7 mouse cellular contexts compared by ENCODE assay signal in the genomic region with DNA sequence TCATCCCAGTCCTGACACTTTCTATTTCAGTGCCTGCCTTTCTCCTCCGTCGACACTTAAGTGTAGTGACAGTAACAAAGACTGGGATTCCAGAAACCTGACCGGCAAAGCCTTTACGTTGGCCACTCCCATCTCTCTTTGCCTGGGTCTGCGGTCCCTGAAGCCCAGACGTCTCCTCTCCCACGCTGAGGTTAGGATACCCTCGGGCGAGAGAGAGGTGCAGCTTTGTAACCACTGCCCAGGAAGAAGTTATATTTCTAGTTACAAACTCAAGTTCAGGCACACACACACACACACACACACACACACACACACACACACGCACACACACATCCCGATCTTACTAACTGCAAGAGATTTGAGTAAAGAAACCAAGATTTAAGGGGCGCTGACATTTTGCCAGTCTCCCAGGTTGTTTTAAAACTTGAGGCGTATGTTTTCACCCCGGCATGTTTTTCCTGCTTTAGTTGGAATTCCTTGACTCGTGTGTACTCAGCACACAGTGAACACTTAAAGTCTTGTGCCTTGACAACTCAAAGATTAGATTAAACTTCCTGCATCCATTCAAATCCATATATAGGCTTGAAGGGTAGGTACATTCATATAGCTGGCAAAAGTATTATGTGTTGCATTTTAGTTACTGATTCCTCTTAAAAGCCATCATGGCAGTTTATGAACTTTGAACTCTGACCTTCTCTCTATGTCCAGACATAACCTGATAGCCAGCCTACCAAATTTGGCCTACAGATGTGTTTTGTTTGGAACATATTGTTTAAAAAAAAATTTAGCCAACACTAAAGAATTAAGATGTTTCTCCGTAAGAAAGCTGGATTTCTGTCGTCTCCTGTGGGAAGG. TPM values are rescaled to one million over a fixed set of nuclear protein-coding genes. Genes with fewer than 3 reads are reported as not detected.
DNase-seq lines count a peak whose midpoint lies in the region; ATAC-seq lines count a peak whose summit lies in the region.

No protein-coding gene starts in this region.

- peak overlapping the region; percentile 79 for H3K9ac ChIP-seq in neural tube, embryonic 11.5 days (ENCODE audit: low read length)
- peak overlapping the region; percentile 81 for H3K9ac ChIP-seq in neural tube, embryonic 13.5 days

- 26% methylated on average over 17 of the region's 17 CpGs for WGBS in neural tube, embryonic 11.5 days
- WGBS in limb, embryonic 10.5 days, result 25% methylated on average over 17 of the region's 17 CpGs
- 32% methylated on average over 17 of the region's 17 CpGs for WGBS in neural tube, embryonic 13.5 days

- peaks cover 4% of the 10 kb centered on the region; the same call in 1 of the 2 replicates for H3K4me1 ChIP-seq in neural tube, embryonic 11.5 days (ENCODE audit: control insufficient read depth, insufficient read depth, low read length)
- peaks cover 25% of the 10 kb centered on the region; the same call in 1 of the 2 replicates for H3K4me1 ChIP-seq in limb, embryonic 10.5 days
- peaks cover 30% of the 10 kb centered on the region for H3K4me1 ChIP-seq in neural tube, embryonic 13.5 days (replicated peaks)

- no peaks in the 10 kb centered on the region for H3K36me3 ChIP-seq in neural tube, embryonic 11.5 days (ENCODE audit: control insufficient read depth, insufficient read depth, low read length)
- no peaks in the 10 kb centered on the region for H3K36me3 ChIP-seq in limb, embryonic 10.5 days
- no peaks in the 10 kb centered on the region for H3K36me3 ChIP-seq in neural tube, embryonic 13.5 days

- H3K4me2 ChIP-seq in neural tube, embryonic 11.5 days (ENCODE audit: low read depth), result peak overlapping the region; percentile 77
- peak overlapping the region; percentile 92 for H3K4me2 ChIP-seq in neural tube, embryonic 13.5 days

- H3K4me3 ChIP-seq in neural tube, embryonic 11.5 days (ENCODE audit: low read depth, low read length), result peak overlapping the region; percentile 60
- H3K4me3 ChIP-seq in limb, embryonic 10.5 days, result peak overlapping the region; percentile 78
- H3K4me3 ChIP-seq in neural tube, embryonic 13.5 days, result peak overlapping the region; percentile 67

- peak; percentile 52 for ATAC-seq in neural tube, embryonic 11.5 days (ENCODE audit: insufficient read depth, low FRiP score, low TSS enrichment)
- ATAC-seq in erythroblast, adult 5-6 weeks (replicated peaks; ENCODE audit: low FRiP score, poor library complexity, severe bottlenecking), result peak; percentile 47; the same call in 1 of the 2 replicates
- peak; percentile 66 for ATAC-seq in neural tube, embryonic 13.5 days (ENCODE audit: low read depth)

- no peak for DNase-seq in neural tube, embryonic 11.5 days (ENCODE audit: low spot score)
- DNase-seq in neural tube, embryonic 10.5 days (ENCODE audit: extremely low spot score, low spot score), result no peak
- DNase-seq in limb, embryonic 10.5 days (ENCODE audit: low spot score), result no peak
- DNase-seq in urinary bladder, postnatal 4 days (ENCODE audit: low spot score in 2 of 2), result no peak
- DNase-seq in layer of hippocampus, postnatal 25 days (ENCODE audit: extremely low spot score in 1 of 2, low spot score in 1 of 2), result no peak

- H3K27ac ChIP-seq in neural tube, embryonic 11.5 days (ENCODE audit: low read depth, low read length), result peak overlapping the region; percentile 72
- peak overlapping the region; percentile 93 for H3K27ac ChIP-seq in limb, embryonic 10.5 days
- H3K27ac ChIP-seq in neural tube, embryonic 13.5 days (replicated peaks), result peak overlapping the region; percentile 78

- no peaks in the 10 kb centered on the region for H3K27me3 ChIP-seq in neural tube, embryonic 11.5 days (ENCODE audit: control insufficient read depth, insufficient read depth, low read length)
- no peaks in the 10 kb centered on the region for H3K27me3 ChIP-seq in limb, embryonic 10.5 days (ENCODE audit: low read depth, poor library complexity, severe bottlenecking)
- H3K27me3 ChIP-seq in neural tube, embryonic 13.5 days, result no peaks in the 10 kb centered on the region

- no peaks in the 10 kb centered on the region for H3K9me3 ChIP-seq in neural tube, embryonic 11.5 days (ENCODE audit: control insufficient read depth, low read length)
- H3K9me3 ChIP-seq in limb, embryonic 10.5 days (replicated peaks), result no peaks in the 10 kb centered on the region
- H3K9me3 ChIP-seq in neural tube, embryonic 13.5 days, result no peaks in the 10 kb centered on the region

RNA-seq across cellular contexts. Expression of a gene that starts 0.6 kb away (rescaled TPM):
- 7.7 and 8.7 TPM in 2 replicates for polyA plus RNA-seq in neural tube, embryonic 11.5 days (2014; fragmentation: Nextera tagmentation; extraction: Ambion mirVana)
- 2.7 TPM in 2 replicates for total RNA-seq in erythroblast, adult 5-6 weeks (2015; ENCODE audit: low replicate concordance)
- total RNA-seq in erythroblast, adult 5-6 weeks (2017; ENCODE audit: low replicate concordance), result 2.0 and 2.3 TPM in 2 replicates
- polyA plus RNA-seq in limb, embryonic 10.5 days (2016; fragmentation: Nextera tagmentation; extraction: Ambion mirVana), result 6.3 and 6.7 TPM in 2 replicates
- polyA plus RNA-seq in neural tube, embryonic 13.5 days (2015; fragmentation: Nextera tagmentation; extraction: Ambion mirVana), result 5.8 and 7.0 TPM in 2 replicates
- total RNA-seq in layer of hippocampus, postnatal 25 days (2021), result 10 to 100 TPM; 18.1 to 18.7 TPM

RNA-seq across cellular contexts. Expression of a gene that starts 28.4 kb away (rescaled TPM):
- polyA plus RNA-seq in neural tube, embryonic 11.5 days (2014; fragmentation: Nextera tagmentation; extraction: Ambion mirVana), result 21.5 and 23.7 TPM in 2 replicates
- total RNA-seq in erythroblast, adult 5-6 weeks (2015; ENCODE audit: low replicate concordance), result 7.7 and 19.4 TPM in 2 replicates
- 4.4 and 7.4 TPM in 2 replicates for total RNA-seq in erythroblast, adult 5-6 weeks (2017; ENCODE audit: low replicate concordance)
- 19.2 and 23.0 TPM in 2 replicates for polyA plus RNA-seq in limb, embryonic 10.5 days (2016; fragmentation: Nextera tagmentation; extraction: Ambion mirVana)
- 24.8 and 28.5 TPM in 2 replicates for polyA plus RNA-seq in neural tube, embryonic 13.5 days (2015; fragmentation: Nextera tagmentation; extraction: Ambion mirVana)
- total RNA-seq in layer of hippocampus, postnatal 25 days (2021), result 10 to 100 TPM; 32.9 to 34.2 TPM
